Mouse (Mus musculus) testis, adult 2 months (tissue): ENCODE measurements around the gene Trove2.

ENCODE experiments used
- CTCF ChIP-seq: fragments of 200-500 bp; IDR thresholded peaks from 2 replicates; pipeline ENCODE4 v1.5.1; 2012; ENCODE audit warnings: low read depth, mild to moderate bottlenecking, inconsistent platforms, low read length, moderate library complexity; ENCODE audit not compliant: control insufficient read depth, insufficient read depth, insufficient replicate concordance
- POLR2A ChIP-seq: fragments of 200-500 bp; IDR thresholded peaks from 2 replicates; pipeline ENCODE4 v1.6.1; 2012; ENCODE audit warnings: low read depth, mild to moderate bottlenecking, inconsistent platforms, low read length, moderate library complexity; ENCODE audit not compliant: control insufficient read depth

DNA sequence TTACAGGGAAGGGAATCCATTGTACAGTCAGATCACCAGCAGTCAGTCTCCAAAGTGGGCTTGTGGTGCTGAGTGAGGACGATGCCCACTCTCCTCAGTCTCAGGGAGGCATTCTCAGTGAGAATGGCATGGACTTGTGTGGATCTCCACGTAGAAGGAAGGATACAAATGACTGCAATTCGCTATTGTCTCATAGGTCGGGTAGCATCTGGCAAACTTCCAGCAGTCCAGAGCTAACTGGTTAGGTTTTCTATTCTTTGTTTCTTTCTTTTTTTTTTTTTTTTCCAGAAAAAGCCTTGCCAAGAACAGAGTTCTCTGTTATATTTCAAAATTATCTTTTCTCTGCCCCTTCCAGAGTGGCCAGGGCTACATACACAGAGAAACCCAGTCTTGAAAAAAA lies 69.9 kb downstream of the Trove2 start:
- no peak for TF ChIP-seq CTCF
- TF ChIP-seq POLR2A: no peak
